Mouse (Mus musculus) CH12.LX (cell line): ENCODE results near the gene Btbd2.

Source experiments
- CTCF ChIP-seq, 2 experiments: IDR thresholded peaks in 1 of 2; conservative IDR thresholded peaks in 1 of 2; 2 replicates each; pipeline ENCODE4 v1.5.1; 2011 to 2012; ENCODE audit warnings: low read depth in 2 of 2, low read length in 2 of 2, improper control_type of control experiment in 1 of 2, inconsistent platforms in 1 of 2, mild to moderate bottlenecking in 1 of 2, moderate library complexity in 1 of 2
- MAX ChIP-seq: IDR thresholded peaks from 2 replicates; pipeline ENCODE4 v1.6.1; 2011; ENCODE audit warnings: low read length, improper control_type of control experiment
- TBP ChIP-seq: conservative IDR thresholded peaks from 2 replicates; pipeline ENCODE4 v1.6.1; 2011; ENCODE audit warnings: low read depth, low read length, improper control_type of control experiment

GRCm38 (mm10) chr10:80613821-80614220 lies 43.0 kb downstream of the Btbd2 start:
- TF ChIP-seq TBP (no peak), MAX (no peak), CTCF (conservative IDR thresholded peaks at IDR 0.05 in 1 of 2, IDR thresholded peaks at IDR 0.05 in 1 of 2; ENCODE audit: low read depth in 2 of 2, low read length in 2 of 2) (no peak)
